Mouse (Mus musculus): ENCODE measurements around the gene Coro2b. TPM values are rescaled to one million over a fixed set of nuclear protein-coding genes. Genes with fewer than 3 reads are reported as not detected.

The Coro2b gene
- 21.6 and 24.6 TPM in 2 replicates for polyA plus RNA-seq (2015; fragmentation: Nextera tagmentation; extraction: Ambion mirVana)

DNA sequence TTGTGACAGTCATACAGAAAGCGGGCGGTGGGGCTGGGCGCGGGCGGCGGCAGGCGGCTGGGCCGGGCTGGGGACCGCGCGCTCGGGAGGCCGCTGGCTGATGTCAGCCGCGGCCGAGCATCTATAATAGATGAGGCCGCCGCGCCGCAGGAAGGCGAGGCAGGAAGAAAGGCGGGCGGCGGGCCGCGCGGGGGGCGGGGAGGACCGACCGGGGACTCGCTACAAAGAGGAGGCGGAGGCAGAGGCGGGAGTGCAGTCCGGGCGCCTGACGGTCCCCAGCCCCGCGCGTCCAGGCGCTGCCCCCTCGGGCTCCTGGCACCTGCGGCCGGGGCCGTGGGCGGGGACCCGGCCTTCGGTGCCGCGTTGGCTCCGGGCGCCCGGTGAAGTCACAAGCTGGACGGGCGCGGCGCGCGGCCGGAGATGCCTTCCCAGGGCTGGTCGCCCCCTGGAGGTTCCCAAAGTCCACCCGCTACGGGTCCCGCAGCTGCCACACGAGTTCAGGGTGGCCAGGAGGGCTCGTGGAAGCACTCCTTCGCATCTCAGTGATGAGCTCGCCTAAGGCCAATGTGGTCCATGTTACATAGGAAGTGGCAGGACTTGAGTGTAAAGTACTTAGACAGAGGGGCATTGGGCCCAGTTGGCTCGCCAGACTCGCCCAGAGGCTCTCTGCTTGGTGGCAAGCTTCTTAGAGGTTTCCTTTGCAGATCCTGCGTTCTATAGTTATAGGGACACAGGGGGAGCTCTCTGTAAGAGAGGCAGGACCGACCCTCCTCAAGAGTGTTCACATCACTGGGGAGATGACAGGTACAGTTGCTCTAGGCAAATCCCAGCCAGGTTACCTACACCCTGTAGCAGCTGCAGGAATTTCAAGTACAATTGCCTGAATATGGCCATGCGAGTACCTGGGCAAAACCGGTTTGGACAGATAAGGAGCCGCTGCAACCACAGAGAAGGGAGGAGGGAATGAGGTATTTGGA lies at the start of gene Coro2b:
Coro2b (minus strand) TSS at position 390 of the 977 bp plus-strand sequence.
- peak within 1 kb of the TSS; percentile 93 for H3K27ac ChIP-seq (ENCODE audit: low read length)
- WGBS, result 2% methylated on average over 60 of the region's 74 CpGs
- peak; percentile 69 for ATAC-seq (ENCODE audit: low read depth)

DNA sequence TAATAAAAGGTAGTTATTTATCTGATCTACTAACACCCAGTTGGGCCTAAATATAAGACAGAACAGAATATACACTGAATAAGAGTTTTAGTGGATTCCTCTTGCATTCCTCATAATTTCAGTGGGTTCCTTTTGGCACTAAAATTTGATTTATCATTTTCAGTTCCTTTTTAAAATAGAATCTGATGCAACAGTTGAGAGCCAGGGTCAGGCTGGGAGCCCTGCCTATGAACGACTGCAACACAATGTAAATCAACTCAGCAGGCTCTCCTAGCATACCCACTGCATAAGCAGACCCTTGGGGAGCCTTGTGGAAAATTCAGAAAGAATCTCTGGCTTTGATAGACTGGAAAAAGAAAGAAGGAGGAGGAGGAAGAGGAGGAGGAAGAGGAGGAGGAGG lies 40.7 kb upstream of the Coro2b start:
- Histone ChIP-seq H3K4me2 (ENCODE audit: low read depth, low read length) (no peak overlapping the region), H3K9ac (ENCODE audit: low read length) (no peak overlapping the region), H3K27ac (ENCODE audit: low read length) (no peak overlapping the region), H3K9me3 (ENCODE audit: control insufficient read depth, low read length) (no peaks in the 10 kb centered on the region), H3K4me1 (replicated peaks; ENCODE audit: control insufficient read depth, insufficient read depth, low read length) (no peaks in the 10 kb centered on the region), H3K36me3 (ENCODE audit: control insufficient read depth, insufficient read depth, low read length) (no peaks in the 10 kb centered on the region), H3K4me3 (ENCODE audit: low read length) (no peak overlapping the region), H3K27me3 (ENCODE audit: control insufficient read depth, insufficient read depth, low read depth, low read length) (no peaks in the 10 kb centered on the region)
- 42% methylated on average over 1 of the region's 1 CpGs for WGBS
- no peak for ATAC-seq (ENCODE audit: low read depth)

More for the DNA sequence above, at the start of gene Coro2b:
- H3K4me3 ChIP-seq (ENCODE audit: low read length), result peak within 1 kb of the TSS; percentile 78
- peak within 1 kb of the TSS; percentile 88 for H3K9ac ChIP-seq (ENCODE audit: low read length)
- H3K4me1 ChIP-seq (replicated peaks; ENCODE audit: control insufficient read depth, insufficient read depth, low read length), result peaks cover 45% of the 10 kb centered on the region
- no peaks in the 10 kb centered on the region for H3K27me3 ChIP-seq (ENCODE audit: control insufficient read depth, insufficient read depth, low read depth, low read length)
- no peaks in the 10 kb centered on the region for H3K36me3 ChIP-seq (ENCODE audit: control insufficient read depth, insufficient read depth, low read length)
- H3K4me2 ChIP-seq (ENCODE audit: low read depth, low read length), result peak within 1 kb of the TSS; percentile 88
- no peaks in the 10 kb centered on the region for H3K9me3 ChIP-seq (ENCODE audit: control insufficient read depth, low read length)

DNA sequence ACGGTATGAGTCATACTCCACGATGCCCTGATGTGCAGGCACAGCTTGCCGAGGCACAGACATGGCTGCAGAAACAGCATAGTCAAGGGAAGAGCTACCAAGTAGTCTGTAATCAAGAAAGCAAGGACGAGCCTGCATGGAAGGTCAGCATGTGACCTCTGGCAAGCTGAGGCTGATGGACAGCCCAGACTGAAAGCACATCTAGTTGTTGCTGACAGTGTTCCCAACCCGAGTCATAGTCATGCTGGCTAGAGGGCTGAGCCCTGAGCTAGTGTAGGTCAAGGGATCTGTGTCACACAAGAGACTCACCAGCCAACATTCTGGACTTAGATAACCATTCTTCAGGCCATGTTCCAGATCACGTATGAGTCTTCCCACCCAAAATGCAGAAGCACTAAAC lies 32.3 kb upstream of the Coro2b start:
- H3K9me3 ChIP-seq (ENCODE audit: control insufficient read depth, low read length), result no peaks in the 10 kb centered on the region; the same call in 1 of the 2 replicates
- H3K4me1 ChIP-seq (replicated peaks; ENCODE audit: control insufficient read depth, insufficient read depth, low read length), result no peaks in the 10 kb centered on the region
- H3K27me3 ChIP-seq (ENCODE audit: control insufficient read depth, insufficient read depth, low read depth, low read length), result no peaks in the 10 kb centered on the region
- no peak overlapping the region for H3K27ac ChIP-seq (ENCODE audit: low read length)
- WGBS, result 81% methylated on average over 6 of the region's 6 CpGs
- no peaks in the 10 kb centered on the region for H3K36me3 ChIP-seq (ENCODE audit: control insufficient read depth, insufficient read depth, low read length)
- no peak overlapping the region for H3K4me3 ChIP-seq (ENCODE audit: low read length)
- ATAC-seq (ENCODE audit: low read depth), result no peak
- no peak overlapping the region for H3K4me2 ChIP-seq (ENCODE audit: low read depth, low read length)
- no peak overlapping the region for H3K9ac ChIP-seq (ENCODE audit: low read length)

DNA sequence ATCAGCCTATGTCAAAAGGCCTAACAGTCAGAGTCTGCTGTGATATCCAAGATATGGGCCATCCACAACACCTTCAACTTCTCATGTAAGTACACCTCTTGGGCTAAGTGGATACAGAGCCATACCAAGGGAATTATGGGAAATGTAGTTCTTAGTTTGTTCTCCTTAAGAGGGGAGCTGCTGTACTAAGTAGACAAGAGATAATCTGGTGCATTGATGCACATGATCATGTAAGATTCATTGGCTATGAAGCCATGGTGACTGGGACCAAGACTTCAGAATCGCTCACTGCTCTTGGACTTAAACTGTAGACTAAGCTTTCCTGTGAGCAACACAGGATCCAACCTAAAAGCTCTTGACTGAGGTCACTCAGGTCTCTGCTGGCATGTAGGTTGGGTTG lies 31.0 kb upstream of the Coro2b start:
- Histone ChIP-seq H3K9me3 (ENCODE audit: control insufficient read depth, low read length) (no peaks in the 10 kb centered on the region; the same call in 1 of the 2 replicates), H3K4me3 (ENCODE audit: low read length) (no peak overlapping the region), H3K4me2 (ENCODE audit: low read depth, low read length) (no peak overlapping the region), H3K27ac (ENCODE audit: low read length) (no peak overlapping the region), H3K27me3 (ENCODE audit: control insufficient read depth, insufficient read depth, low read depth, low read length) (no peaks in the 10 kb centered on the region), H3K4me1 (replicated peaks; ENCODE audit: control insufficient read depth, insufficient read depth, low read length) (no peaks in the 10 kb centered on the region), H3K9ac (ENCODE audit: low read length) (no peak overlapping the region), H3K36me3 (ENCODE audit: control insufficient read depth, insufficient read depth, low read length) (no peaks in the 10 kb centered on the region)
- 93% methylated on average over 1 of the region's 1 CpGs for WGBS
- no peak for ATAC-seq (ENCODE audit: low read depth)

DNA sequence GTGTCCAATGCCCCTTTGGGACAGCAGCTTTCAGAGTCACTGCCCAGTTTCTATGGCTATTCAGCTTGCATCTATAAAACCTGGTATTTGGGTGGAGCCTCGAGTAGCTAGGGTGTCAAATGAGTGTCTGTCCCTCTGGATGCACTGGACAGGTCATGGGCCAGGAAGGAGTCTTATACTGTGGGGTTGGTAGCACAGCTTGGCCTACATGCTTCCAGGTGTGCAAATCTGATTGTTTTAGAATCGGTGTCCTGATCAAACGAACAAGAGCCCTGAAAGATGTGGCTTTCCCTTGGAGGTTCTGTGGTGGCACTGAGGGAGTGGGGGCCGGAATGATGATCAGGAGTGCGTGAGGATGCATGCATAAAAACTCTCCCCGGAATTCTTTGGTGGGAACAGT lies 25.4 kb upstream of the Coro2b start:
- WGBS, result 84% methylated on average over 6 of the region's 6 CpGs
- H3K27ac ChIP-seq (ENCODE audit: low read length), result no peak overlapping the region
- ATAC-seq (ENCODE audit: low read depth), result no peak
- H3K4me1 ChIP-seq (replicated peaks; ENCODE audit: control insufficient read depth, insufficient read depth, low read length), result peaks cover 2% of the 10 kb centered on the region; the same call in 1 of the 2 replicates
- no peaks in the 10 kb centered on the region for H3K27me3 ChIP-seq (ENCODE audit: control insufficient read depth, insufficient read depth, low read depth, low read length)
- H3K4me3 ChIP-seq (ENCODE audit: low read length), result no peak overlapping the region
- H3K36me3 ChIP-seq (ENCODE audit: control insufficient read depth, insufficient read depth, low read length), result no peaks in the 10 kb centered on the region
- no peak overlapping the region for H3K4me2 ChIP-seq (ENCODE audit: low read depth, low read length)
- no peak overlapping the region for H3K9ac ChIP-seq (ENCODE audit: low read length)
- H3K9me3 ChIP-seq (ENCODE audit: control insufficient read depth, low read length), result no peaks in the 10 kb centered on the region

DNA sequence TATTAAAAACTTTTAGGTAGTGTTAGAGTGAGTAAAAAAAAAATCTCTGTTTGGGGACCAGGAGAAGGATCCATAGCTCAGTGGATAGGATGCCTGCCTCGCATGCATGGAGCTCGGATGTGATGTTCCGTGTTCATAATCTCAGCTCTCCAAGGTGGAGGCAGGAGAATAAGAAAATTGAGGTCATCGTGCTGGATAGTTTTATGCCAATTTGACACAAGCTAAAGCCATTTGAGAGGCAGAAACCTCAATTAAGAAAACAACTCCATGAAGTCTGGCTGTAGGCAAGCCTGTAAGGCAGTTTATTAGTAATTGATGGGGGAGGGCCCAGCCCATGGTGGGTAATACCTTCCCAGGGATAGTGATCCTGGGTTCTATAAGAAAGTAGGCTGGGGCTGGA lies 23.6 kb upstream of the Coro2b start:
- H3K4me2 ChIP-seq (ENCODE audit: low read depth, low read length), result no peak overlapping the region
- no peaks in the 10 kb centered on the region for H3K9me3 ChIP-seq (ENCODE audit: control insufficient read depth, low read length)
- H3K36me3 ChIP-seq (ENCODE audit: control insufficient read depth, insufficient read depth, low read length), result no peaks in the 10 kb centered on the region
- no peak overlapping the region for H3K4me3 ChIP-seq (ENCODE audit: low read length)
- H3K27me3 ChIP-seq (ENCODE audit: control insufficient read depth, insufficient read depth, low read depth, low read length), result no peaks in the 10 kb centered on the region
- no peak overlapping the region for H3K27ac ChIP-seq (ENCODE audit: low read length)
- ATAC-seq (ENCODE audit: low read depth), result no peak
- WGBS, result 79% methylated on average over 4 of the region's 4 CpGs
- H3K9ac ChIP-seq (ENCODE audit: low read length), result no peak overlapping the region
- H3K4me1 ChIP-seq (replicated peaks; ENCODE audit: control insufficient read depth, insufficient read depth, low read length), result peaks cover 2% of the 10 kb centered on the region; the same call in 1 of the 2 replicates

DNA sequence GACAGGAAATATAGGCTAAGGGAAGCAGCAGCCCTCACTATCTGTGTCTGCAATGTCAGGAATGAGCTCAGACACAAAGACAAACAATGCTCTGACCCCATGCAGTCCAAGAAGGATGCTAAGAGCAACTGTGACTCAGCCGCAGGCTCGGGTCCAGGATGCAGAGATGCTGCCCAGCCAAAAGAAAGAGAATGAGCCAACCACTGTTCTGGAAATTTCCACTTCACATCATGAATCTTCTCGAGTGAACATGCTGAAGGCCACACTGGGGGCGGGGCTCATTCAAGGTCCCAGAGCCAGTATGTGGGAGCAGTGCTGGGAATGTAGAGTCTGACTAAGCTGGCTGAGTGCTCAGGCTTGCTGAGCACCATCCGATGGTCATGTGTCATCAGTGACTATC lies 23.2 kb upstream of the Coro2b start:
- ATAC-seq (ENCODE audit: low read depth), result peak; percentile 90
- Histone ChIP-seq H3K4me1 (replicated peaks; ENCODE audit: control insufficient read depth, insufficient read depth, low read length) (peaks cover 2% of the 10 kb centered on the region; the same call in 1 of the 2 replicates), H3K36me3 (ENCODE audit: control insufficient read depth, insufficient read depth, low read length) (no peaks in the 10 kb centered on the region), H3K4me3 (ENCODE audit: low read length) (no peak overlapping the region), H3K9me3 (ENCODE audit: control insufficient read depth, low read length) (no peaks in the 10 kb centered on the region), H3K27me3 (ENCODE audit: control insufficient read depth, insufficient read depth, low read depth, low read length) (no peaks in the 10 kb centered on the region), H3K9ac (ENCODE audit: low read length) (no peak overlapping the region), H3K4me2 (ENCODE audit: low read depth, low read length) (no peak overlapping the region), H3K27ac (ENCODE audit: low read length) (0 out of 2 replicates have a peak overlapping the region, but pooled peaks have one; percentile 15)
- 28% methylated on average over 5 of the region's 5 CpGs for WGBS

DNA sequence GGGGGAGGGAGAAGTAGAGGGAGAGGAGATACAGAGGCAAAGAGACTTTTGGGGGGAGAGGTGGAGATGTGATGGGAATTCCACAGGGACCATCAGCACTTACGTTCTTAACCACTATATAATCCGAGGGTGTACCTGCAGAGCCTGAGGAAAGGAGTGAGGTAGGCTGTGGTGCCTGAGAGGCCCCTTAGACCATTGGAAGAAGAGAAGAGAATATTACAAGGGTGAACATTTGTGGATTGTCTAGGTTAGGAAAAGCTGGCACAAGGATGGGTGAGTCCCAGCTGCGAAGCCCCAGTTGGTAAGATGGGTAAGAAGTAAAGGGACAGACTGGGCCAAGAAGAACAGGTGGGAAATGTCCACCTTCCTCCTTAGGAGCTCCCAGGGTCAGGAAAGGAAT lies 22.6 kb upstream of the Coro2b start:
- no peak for ATAC-seq (ENCODE audit: low read depth)
- no peak overlapping the region for H3K9ac ChIP-seq (ENCODE audit: low read length)
- no peak overlapping the region for H3K4me3 ChIP-seq (ENCODE audit: low read length)
- H3K4me2 ChIP-seq (ENCODE audit: low read depth, low read length), result no peak overlapping the region
- H3K4me1 ChIP-seq (replicated peaks; ENCODE audit: control insufficient read depth, insufficient read depth, low read length), result peaks cover 2% of the 10 kb centered on the region; the same call in 1 of the 2 replicates
- H3K9me3 ChIP-seq (ENCODE audit: control insufficient read depth, low read length), result no peaks in the 10 kb centered on the region
- no peaks in the 10 kb centered on the region for H3K27me3 ChIP-seq (ENCODE audit: control insufficient read depth, insufficient read depth, low read depth, low read length)
- 76% methylated on average over 3 of the region's 3 CpGs for WGBS
- 0 out of 2 replicates have a peak overlapping the region, but pooled peaks have one; percentile 15 for H3K27ac ChIP-seq (ENCODE audit: low read length)
- no peaks in the 10 kb centered on the region for H3K36me3 ChIP-seq (ENCODE audit: control insufficient read depth, insufficient read depth, low read length)

DNA sequence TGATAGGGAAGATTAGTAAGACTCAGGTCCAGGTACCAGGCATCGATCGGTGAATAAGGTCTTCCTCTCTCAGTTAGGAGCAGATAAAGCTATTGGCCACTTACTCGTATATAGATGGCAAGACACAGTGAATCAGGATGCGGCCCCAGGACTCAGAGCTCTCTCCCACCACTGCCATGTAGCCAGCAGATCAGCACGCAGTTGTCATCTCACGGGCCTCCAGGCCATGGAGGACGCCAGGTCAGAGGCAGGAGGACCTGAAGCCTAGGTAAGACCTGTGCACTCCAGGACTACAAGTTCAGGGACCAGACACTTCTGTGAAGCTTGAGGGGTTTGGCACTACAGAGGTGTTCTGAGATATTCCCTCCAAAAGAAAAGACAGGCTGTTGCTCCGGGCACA lies 21.2 kb upstream of the Coro2b start:
- 84% methylated on average over 8 of the region's 8 CpGs for WGBS
- H3K4me2 ChIP-seq (ENCODE audit: low read depth, low read length), result no peak overlapping the region
- H3K9ac ChIP-seq (ENCODE audit: low read length), result no peak overlapping the region
- ATAC-seq (ENCODE audit: low read depth), result no peak
- H3K9me3 ChIP-seq (ENCODE audit: control insufficient read depth, low read length), result no peaks in the 10 kb centered on the region
- peaks cover 2% of the 10 kb centered on the region; the same call in 1 of the 2 replicates for H3K4me1 ChIP-seq (replicated peaks; ENCODE audit: control insufficient read depth, insufficient read depth, low read length)
- H3K27me3 ChIP-seq (ENCODE audit: control insufficient read depth, insufficient read depth, low read depth, low read length), result no peaks in the 10 kb centered on the region
- no peaks in the 10 kb centered on the region for H3K36me3 ChIP-seq (ENCODE audit: control insufficient read depth, insufficient read depth, low read length)
- no peak overlapping the region for H3K27ac ChIP-seq (ENCODE audit: low read length)
- no peak overlapping the region for H3K4me3 ChIP-seq (ENCODE audit: low read length)

Measured in lung, embryonic 16.5 days (tissue).